Mouse (Mus musculus): ENCODE results near the gene Gimap8. TPM values are rescaled to one million over a fixed set of nuclear protein-coding genes. Genes with fewer than 3 reads are reported as not detected.
"Not testable (repeated sequence)": the region's sequence is repeated elsewhere in the genome, so short reads cannot be mapped to it uniquely, and the experiment has no call there.

Gene Gimap8
- total RNA-seq, 2 experiments from 2014 or later = 1.5 to 1.7 TPM

- no peak for DNase-seq (ENCODE audit: low spot score in 2 of 2)
Observed at GRCm38 (mm10) chr6:48677492-48678345, 30.7 kb downstream of the Gimap8 start.

GRCm38 (mm10) chr6:48678391-48678790, 31.4 kb downstream of the Gimap8 start:
- no peak for DNase-seq (ENCODE audit: low spot score in 2 of 2)

- DNase-seq (ENCODE audit: low spot score in 2 of 2) = no peak
Observed at GRCm38 (mm10) chr6:48679701-48680100, 32.7 kb downstream of the Gimap8 start.

- DNase-seq (ENCODE audit: low spot score in 2 of 2) = no peak
Observed at GRCm38 (mm10) chr6:48680421-48680820, 33.4 kb downstream of the Gimap8 start.

- no peak for DNase-seq (ENCODE audit: low spot score in 2 of 2)
Observed at GRCm38 (mm10) chr6:48681472-48682090, 34.5 kb downstream of the Gimap8 start.

GRCm38 (mm10) chr6:48682271-48682670, 35.2 kb downstream of the Gimap8 start:
- no peak for DNase-seq (ENCODE audit: low spot score in 2 of 2)

GRCm38 (mm10) chr6:48683263-48683821, 36.3 kb downstream of the Gimap8 start:
- DNase-seq (ENCODE audit: low spot score in 2 of 2) = not testable (repeated sequence)

- no peak for DNase-seq (ENCODE audit: low spot score in 2 of 2)
Observed at GRCm38 (mm10) chr6:48684319-48684718, 37.3 kb downstream of the Gimap8 start, which contains the start of gene Gimap4. TSS of gene Gimap4 (plus strand) at chr6:48684549.

- no peak for DNase-seq (ENCODE audit: low spot score in 2 of 2)
Observed at GRCm38 (mm10) chr6:48684806-48685205, 37.8 kb downstream of the Gimap8 start.

- DNase-seq (ENCODE audit: low spot score in 2 of 2) = no peak
Observed at GRCm38 (mm10) chr6:48685251-48685650, 38.2 kb downstream of the Gimap8 start.

GRCm38 (mm10) chr6:48685694-48686665, 38.9 kb downstream of the Gimap8 start:
- DNase-seq (ENCODE audit: low spot score in 2 of 2) = no peak

- no peak for DNase-seq (ENCODE audit: low spot score in 2 of 2)
Observed at GRCm38 (mm10) chr6:48687077-48687476, 40.0 kb downstream of the Gimap8 start.

- DNase-seq (ENCODE audit: low spot score in 2 of 2) = no peak
Observed at GRCm38 (mm10) chr6:48689320-48689719, 42.3 kb downstream of the Gimap8 start.

- DNase-seq (ENCODE audit: low spot score in 2 of 2) = no peak
Observed at GRCm38 (mm10) chr6:48692962-48693361, 45.9 kb downstream of the Gimap8 start.

- DNase-seq (ENCODE audit: low spot score in 2 of 2) = no peak
Observed at GRCm38 (mm10) chr6:48696830-48697554, 50.0 kb downstream of the Gimap8 start.

GRCm38 (mm10) chr6:48697555-48697930, 50.5 kb downstream of the Gimap8 start:
- DNase-seq (ENCODE audit: low spot score in 2 of 2) = no peak

GRCm38 (mm10) chr6:48698066-48698856, 51.2 kb downstream of the Gimap8 start:
- DNase-seq (ENCODE audit: low spot score in 2 of 2) = no peak

- DNase-seq (ENCODE audit: low spot score in 2 of 2) = no peak
Observed at GRCm38 (mm10) chr6:48698888-48699287, 51.9 kb downstream of the Gimap8 start.

- DNase-seq (ENCODE audit: low spot score in 2 of 2) = no peak
Observed at GRCm38 (mm10) chr6:48700251-48701075, 53.4 kb downstream of the Gimap8 start.

Data from layer of hippocampus, postnatal 10 days (tissue).